Mouse (Mus musculus) A20 (cell line): ENCODE results near the gene Med7.

ENCODE experiments used
- DNase-seq: peaks from one replicate; pipeline ENCODE4 v3.0.0-alpha.2; 2011; ENCODE audit warnings: low read depth, low spot score

Med7 gene

GRCm38 (mm10) chr11:46436760-46437458 is at the start of gene Med7:
Med7 (plus strand) TSS chr11:46436925.
- peak; percentile 96 for DNase-seq

- no peak for DNase-seq
These were observed 49.7 kb upstream of the Med7 start for GRCm38 (mm10) chr11:46387061-46387460.

GRCm38 (mm10) chr11:46388438-46388837 is 48.3 kb upstream of the Med7 start:
- DNase-seq = no peak

- no peak for DNase-seq
These were observed 47.2 kb upstream of the Med7 start, which contains the start of gene Itk for GRCm38 (mm10) chr11:46389336-46390117. Itk (minus strand) TSS chr11:46389515.

- DNase-seq = no peak
These were observed 46.1 kb upstream of the Med7 start for GRCm38 (mm10) chr11:46390621-46391020.

- no peak for DNase-seq
These were observed 43.8 kb upstream of the Med7 start for GRCm38 (mm10) chr11:46392890-46393289.

GRCm38 (mm10) chr11:46393413-46393812 is 43.3 kb upstream of the Med7 start:
- no peak for DNase-seq

GRCm38 (mm10) chr11:46395088-46395487 is 41.6 kb upstream of the Med7 start:
- DNase-seq = no peak

- DNase-seq = peak; percentile 39
These were observed 41.0 kb upstream of the Med7 start for GRCm38 (mm10) chr11:46395698-46396097.

GRCm38 (mm10) chr11:46396167-46396859 is 40.4 kb upstream of the Med7 start, which contains the start of gene Fam71b:
Fam71b (plus strand) TSS chr11:46396559.
- DNase-seq = no peak

GRCm38 (mm10) chr11:46396860-46397179 is 39.9 kb upstream of the Med7 start:
- no peak for DNase-seq

- DNase-seq = no peak
These were observed 38.8 kb upstream of the Med7 start for GRCm38 (mm10) chr11:46397900-46398299.

GRCm38 (mm10) chr11:46398473-46398872 is 38.3 kb upstream of the Med7 start:
- DNase-seq = no peak

- DNase-seq = peak; percentile 90
These were observed 37.8 kb upstream of the Med7 start for GRCm38 (mm10) chr11:46398933-46399383.

- DNase-seq = no peak
These were observed 35.2 kb upstream of the Med7 start for GRCm38 (mm10) chr11:46401555-46401954.

- no peak for DNase-seq
These were observed 31.7 kb upstream of the Med7 start for GRCm38 (mm10) chr11:46404986-46405385.

GRCm38 (mm10) chr11:46406721-46407120 is 30.0 kb upstream of the Med7 start:
- DNase-seq = no peak

- no peak for DNase-seq
These were observed 26.6 kb upstream of the Med7 start for GRCm38 (mm10) chr11:46410018-46410563.

GRCm38 (mm10) chr11:46418438-46418837 is 18.3 kb upstream of the Med7 start:
- DNase-seq = peak; percentile 47

GRCm38 (mm10) chr11:46418860-46419259 is 17.9 kb upstream of the Med7 start:
- no peak for DNase-seq

GRCm38 (mm10) chr11:46421086-46421888 is 15.4 kb upstream of the Med7 start:
- no peak for DNase-seq
